ENCODE assay signal across 8 mouse cellular contexts in the genomic region with DNA sequence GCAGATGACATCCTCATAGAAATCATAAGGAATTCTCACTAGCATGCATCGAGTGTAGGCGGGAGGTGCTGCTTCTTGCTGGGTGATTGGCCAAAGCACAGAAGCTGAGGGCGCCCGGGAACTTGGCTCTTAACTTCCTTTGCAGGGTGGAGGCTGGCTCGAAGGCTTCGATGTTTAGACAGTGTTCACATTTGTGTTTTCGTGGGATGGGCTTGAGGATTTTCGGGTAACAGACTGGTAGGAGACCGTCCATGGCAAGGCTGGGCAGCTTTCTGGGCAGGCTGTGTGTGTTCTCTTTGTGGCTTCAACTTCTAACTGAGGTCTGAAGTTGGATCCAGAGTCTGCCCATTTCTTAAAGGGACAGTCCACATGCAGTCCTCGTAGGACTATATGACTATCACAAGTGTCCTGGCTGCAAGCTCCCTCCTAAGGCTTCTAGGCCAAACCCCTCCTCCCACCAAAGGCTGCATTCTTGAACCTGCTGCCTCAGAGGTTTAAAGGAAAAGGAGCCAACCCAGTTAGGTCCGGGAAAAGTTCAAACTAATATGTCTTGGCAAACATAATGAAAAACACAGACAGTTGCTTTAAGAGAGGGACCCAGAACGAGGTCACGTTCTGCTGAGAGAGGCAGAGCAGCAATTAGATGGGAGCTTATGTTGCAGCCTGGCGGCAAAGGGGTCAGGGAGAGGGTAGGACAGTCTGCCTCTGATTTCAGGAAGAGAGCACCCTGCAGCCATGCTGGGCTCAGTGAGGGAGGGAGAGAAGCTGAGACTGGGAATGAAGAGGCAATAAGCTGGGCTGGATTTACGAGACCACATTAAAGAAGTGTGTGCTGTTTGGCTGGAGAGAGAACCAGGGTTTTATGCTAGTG.
DNase-seq lines count a peak whose midpoint lies in the region; ATAC-seq and TF ChIP-seq lines count a peak whose summit lies in the region.

No protein-coding gene starts in this region.

- 33% methylated on average over 15 of the region's 15 CpGs for WGBS in forebrain, embryonic 15.5 days
- 42% methylated on average over 15 of the region's 15 CpGs for WGBS in forebrain, embryonic 12.5 days
- WGBS in embryonic facial prominence, embryonic 15.5 days: 16% methylated on average over 15 of the region's 15 CpGs
- WGBS in midbrain, postnatal 0 days: 39% methylated on average over 15 of the region's 15 CpGs

- peak overlapping the region; percentile 16 for H3K27ac ChIP-seq in forebrain, embryonic 15.5 days (replicated peaks)
- H3K27ac ChIP-seq in forebrain, embryonic 12.5 days: no peak overlapping the region
- peak overlapping the region; percentile 80 for H3K27ac ChIP-seq in embryonic facial prominence, embryonic 15.5 days (replicated peaks)
- H3K27ac ChIP-seq in midbrain, postnatal 0 days (ENCODE audit: low read depth, low read length): peak overlapping the region; percentile 43

- intact Hi-C loops in heart, postnatal 36 days (cut with DNase I): no loop called here

- H3K27me3 ChIP-seq in forebrain, embryonic 15.5 days: no peaks in the 10 kb centered on the region
- no peaks in the 10 kb centered on the region for H3K27me3 ChIP-seq in forebrain, embryonic 12.5 days
- no peaks in the 10 kb centered on the region for H3K27me3 ChIP-seq in embryonic facial prominence, embryonic 15.5 days
- H3K27me3 ChIP-seq in midbrain, postnatal 0 days (ENCODE audit: insufficient read depth, low read length): no peaks in the 10 kb centered on the region

- peaks cover 16% of the 10 kb centered on the region for H3K4me1 ChIP-seq in forebrain, embryonic 15.5 days
- H3K4me1 ChIP-seq in forebrain, embryonic 12.5 days: peaks cover 7% of the 10 kb centered on the region
- peaks cover 17% of the 10 kb centered on the region for H3K4me1 ChIP-seq in embryonic facial prominence, embryonic 15.5 days
- peaks cover 5% of the 10 kb centered on the region; the same call in 1 of the 2 replicates for H3K4me1 ChIP-seq in midbrain, postnatal 0 days (ENCODE audit: insufficient read depth, low read length)

- H3K36me3 ChIP-seq in forebrain, embryonic 15.5 days: no peaks in the 10 kb centered on the region
- H3K36me3 ChIP-seq in forebrain, embryonic 12.5 days (replicated peaks): no peaks in the 10 kb centered on the region
- H3K36me3 ChIP-seq in embryonic facial prominence, embryonic 15.5 days: no peaks in the 10 kb centered on the region
- no peaks in the 10 kb centered on the region for H3K36me3 ChIP-seq in midbrain, postnatal 0 days (ENCODE audit: insufficient read depth, low read length)

- ATAC-seq in forebrain, embryonic 15.5 days (replicated peaks): no peak
- no peak for ATAC-seq in forebrain, embryonic 12.5 days (ENCODE audit: low FRiP score)
- ATAC-seq in embryonic facial prominence, embryonic 15.5 days (ENCODE audit: insufficient number of reproducible peaks, low FRiP score, low TSS enrichment, low read depth): peak; percentile 88
- ATAC-seq in midbrain, postnatal 0 days (ENCODE audit: low FRiP score): peak; percentile 71
- no peak for ATAC-seq in erythroid progenitor cell, adult 5-6 weeks (replicated peaks; ENCODE audit: low FRiP score, poor library complexity, severe bottlenecking)

- H3K4me2 ChIP-seq in forebrain, embryonic 15.5 days (replicated peaks): no peak overlapping the region
- H3K4me2 ChIP-seq in forebrain, embryonic 12.5 days: no peak overlapping the region
- H3K4me2 ChIP-seq in embryonic facial prominence, embryonic 15.5 days (replicated peaks): peak overlapping the region; percentile 38
- H3K4me2 ChIP-seq in midbrain, postnatal 0 days (ENCODE audit: low read depth, low read length, poor library complexity, severe bottlenecking): no peak overlapping the region

- H3K9ac ChIP-seq in forebrain, embryonic 15.5 days (replicated peaks): no peak overlapping the region
- H3K9ac ChIP-seq in forebrain, embryonic 12.5 days: no peak overlapping the region; the same call in 1 of the 2 replicates
- H3K9ac ChIP-seq in embryonic facial prominence, embryonic 15.5 days: no peak overlapping the region
- no peak overlapping the region for H3K9ac ChIP-seq in midbrain, postnatal 0 days (replicated peaks; ENCODE audit: low read length, poor library complexity, severe bottlenecking)

- no peak for TF ChIP-seq CTCF in midbrain, postnatal 0 days (IDR thresholded peaks at IDR 0.05)

- no peaks in the 10 kb centered on the region for H3K9me3 ChIP-seq in forebrain, embryonic 15.5 days
- no peaks in the 10 kb centered on the region for H3K9me3 ChIP-seq in forebrain, embryonic 12.5 days
- H3K9me3 ChIP-seq in embryonic facial prominence, embryonic 15.5 days (replicated peaks): no peaks in the 10 kb centered on the region
- no peaks in the 10 kb centered on the region for H3K9me3 ChIP-seq in midbrain, postnatal 0 days (ENCODE audit: low read length)

- peak; percentile 38 to 42 for DNase-seq in heart, postnatal 36 days
- peak; percentile 31 to 61 for DNase-seq in left cerebral cortex, adult 18-20 months (ENCODE audit: low spot score in 2 of 2)
- DNase-seq in midbrain, postnatal 0 days (ENCODE audit: low spot score): peak; percentile 56
- DNase-seq in urinary bladder, postnatal 36 days (ENCODE audit: low spot score in 2 of 2): peak; percentile 15 to 33

- no peak overlapping the region for H3K4me3 ChIP-seq in forebrain, embryonic 15.5 days
- H3K4me3 ChIP-seq in forebrain, embryonic 12.5 days (replicated peaks): no peak overlapping the region
- H3K4me3 ChIP-seq in embryonic facial prominence, embryonic 15.5 days (replicated peaks): peak overlapping the region; percentile 16
- H3K4me3 ChIP-seq in midbrain, postnatal 0 days (ENCODE audit: low read depth, low read length): no peak overlapping the region

Comparison
In these comparisons a context has a peak if more than half of its experiments do, and no peak if none do; other contexts are left out.
1. ATAC-seq: peak in embryonic facial prominence, embryonic 15.5 days (single experiment) and midbrain, postnatal 0 days (single experiment); none in forebrain, embryonic 15.5 days (single experiment), forebrain, embryonic 12.5 days (single experiment) and erythroid progenitor cell, adult 5-6 weeks (single experiment).
2. Peak in every context shown above with its lines, with median percentiles within 50 percentile points of each other: DNase-seq.